Mouse (Mus musculus): ENCODE measurements around the gene Hspa1l.

The Hspa1l gene

DNA sequence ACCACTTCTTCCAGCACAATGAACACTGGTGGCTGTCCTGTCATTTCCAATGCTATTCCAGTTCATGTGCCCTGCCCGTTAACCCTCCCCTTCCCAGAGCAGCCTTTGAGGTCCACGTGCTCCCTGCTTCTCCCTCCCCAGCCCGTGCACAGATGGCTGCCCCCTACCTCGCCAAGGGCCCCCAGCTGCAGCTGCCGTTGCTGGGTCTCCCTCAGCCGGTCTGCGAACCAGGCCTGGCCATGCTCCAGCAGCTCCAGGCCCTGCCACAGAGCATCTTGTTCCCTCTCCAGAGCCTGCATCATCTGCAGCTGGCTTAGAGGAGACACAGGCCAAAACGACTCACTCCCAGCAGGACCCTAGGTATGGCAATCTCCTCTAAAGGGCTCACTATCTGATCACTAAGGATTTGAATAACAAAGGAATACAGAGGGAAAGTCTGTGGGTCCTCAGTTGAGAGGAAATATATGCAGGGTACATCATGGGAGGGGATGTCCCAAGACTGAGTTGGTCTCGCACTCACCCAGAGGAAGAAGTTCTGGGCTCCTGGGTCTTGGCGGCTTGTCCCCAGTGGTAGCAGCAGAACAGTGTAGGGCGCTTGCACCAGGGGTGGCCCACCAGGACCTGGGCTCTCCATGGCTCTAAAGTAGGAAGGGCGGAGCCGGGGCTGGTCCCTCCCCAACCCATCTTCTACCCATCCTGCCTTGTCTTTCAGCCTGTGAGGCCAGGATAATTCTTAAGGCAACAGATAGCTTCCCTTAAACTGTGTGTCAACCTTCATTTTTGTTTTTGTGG is 55.0 kb downstream of the Hspa1l start, which contains the start of gene Sapcd1:
Sapcd1 (minus strand) TSS at position 740 of the 792 bp plus-strand sequence.
- DNase-seq, result peak; percentile 53

DNA sequence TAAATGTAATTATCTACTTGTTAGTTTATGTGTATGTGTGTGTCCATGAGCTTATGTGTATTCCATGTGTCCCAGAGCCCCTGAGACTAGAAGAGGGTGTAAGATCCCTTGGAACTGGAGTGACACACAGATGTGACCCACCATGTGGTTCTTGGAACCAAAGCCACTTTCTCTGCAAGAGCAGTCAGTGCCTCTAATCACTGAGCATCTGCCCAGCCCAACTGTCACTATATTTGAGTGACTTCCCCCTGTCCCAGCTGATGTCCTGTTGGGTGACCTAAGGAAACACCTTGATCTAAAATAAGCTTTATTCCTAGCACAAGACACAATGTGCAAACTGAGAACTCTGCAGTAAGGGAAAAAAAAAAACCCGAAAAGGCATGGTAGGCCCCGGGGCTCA is 55.8 kb downstream of the Hspa1l start:
- no peak for DNase-seq

All from cerebellum, adult 9-11 months (tissue).